Mouse (Mus musculus): ENCODE results near the gene BC025446. TPM values are rescaled to one million over a fixed set of nuclear protein-coding genes. Genes with fewer than 3 reads are reported as not detected.

The BC025446 gene
- total RNA-seq, 2 experiments from 2014 or later: not detected

Other genes starting within 250 kb of the BC025446 start
- gene Ly6i, start 232.9 kb upstream of the BC025446 start, total RNA-seq (2021): under 1 TPM; 0.23 to 0.26 TPM
- 10 to 100 TPM; 57.9 to 98.5 TPM for gene Ly6a, start 218.3 kb upstream of the BC025446 start, total RNA-seq (2021)
- gene Ly6c1, start 167.5 kb upstream of the BC025446 start, total RNA-seq (2021): 100 to 1,000 TPM in 1 of 2 experiments, 10 to 100 TPM in 1; 90.1 to 138 TPM
- 1 to 10 TPM; 3.5 to 7.4 TPM for gene Ly6c2, start 104.4 kb upstream of the BC025446 start, total RNA-seq (2021)
- gene Ly6g, start 61.1 kb upstream of the BC025446 start, total RNA-seq (2021): not detected
- not detected for gene Ly6f, start 52.0 kb downstream of the BC025446 start, total RNA-seq (2021)